Mouse (Mus musculus): ENCODE results near the gene Rbm28. TPM values are rescaled to one million over a fixed set of nuclear protein-coding genes. Genes with fewer than 3 reads are reported as not detected.

The Rbm28 gene
- polyA plus RNA-seq, 1 experiment from 2014 or later = 15.2 TPM

GRCm38 (mm10) chr6:29133100-29133499, 31.7 kb downstream of the Rbm28 start:
- H3K9me3 ChIP-seq (replicated peaks) = no peaks in the 10 kb centered on the region
- H3K4me1 ChIP-seq (replicated peaks) = no peaks in the 10 kb centered on the region
- DNase-seq (no peak), ATAC-seq (ENCODE audit: low read depth) (no peak)
- 83% methylated on average over 9 of the region's 9 CpGs for WGBS (ENCODE audit: insufficient replicate concordance)
- no peak overlapping the region for H3K9ac ChIP-seq
- no peak overlapping the region for H3K27ac ChIP-seq
- no peaks in the 10 kb centered on the region for H3K27me3 ChIP-seq
- H3K36me3 ChIP-seq = peaks cover 85% of the 10 kb centered on the region
- H3K4me2 ChIP-seq = no peak overlapping the region
- no peak overlapping the region for H3K4me3 ChIP-seq (replicated peaks)

GRCm38 (mm10) chr6:29126878-29127426, 37.9 kb downstream of the Rbm28 start:
- no peak overlapping the region for H3K27ac ChIP-seq
- peaks cover 72% of the 10 kb centered on the region for H3K36me3 ChIP-seq
- H3K27me3 ChIP-seq = no peaks in the 10 kb centered on the region
- ATAC-seq (ENCODE audit: low read depth) = no peak
- WGBS (ENCODE audit: insufficient replicate concordance) = 84% methylated on average over 7 of the region's 7 CpGs
- H3K4me2 ChIP-seq = no peak overlapping the region
- H3K9ac ChIP-seq = no peak overlapping the region
- no peak for DNase-seq
- no peak overlapping the region for H3K4me3 ChIP-seq (replicated peaks)
- no peaks in the 10 kb centered on the region for H3K4me1 ChIP-seq (replicated peaks)
- no peaks in the 10 kb centered on the region for H3K9me3 ChIP-seq (replicated peaks)

GRCm38 (mm10) chr6:29119990-29120389, 44.8 kb downstream of the Rbm28 start:
- DNase-seq (no peak), ATAC-seq (ENCODE audit: low read depth) (no peak)
- Histone ChIP-seq H3K27ac (no peak overlapping the region), H3K36me3 (peaks cover 7% of the 10 kb centered on the region), H3K4me2 (no peak overlapping the region), H3K4me1 (replicated peaks) (no peaks in the 10 kb centered on the region), H3K9ac (no peak overlapping the region), H3K4me3 (replicated peaks) (no peak overlapping the region), H3K27me3 (no peaks in the 10 kb centered on the region), H3K9me3 (replicated peaks) (no peaks in the 10 kb centered on the region)
- 75% methylated on average over 13 of the region's 13 CpGs for WGBS (ENCODE audit: insufficient replicate concordance)

- Histone ChIP-seq H3K9me3 (replicated peaks) (no peaks in the 10 kb centered on the region), H3K9ac (no peak overlapping the region), H3K4me1 (replicated peaks) (no peaks in the 10 kb centered on the region), H3K27me3 (no peaks in the 10 kb centered on the region), H3K27ac (no peak overlapping the region), H3K4me2 (no peak overlapping the region), H3K36me3 (no peaks in the 10 kb centered on the region), H3K4me3 (replicated peaks) (no peak overlapping the region)
- no peak for DNase-seq
- WGBS (ENCODE audit: insufficient replicate concordance) = 57% methylated on average over 4 of the region's 4 CpGs
- ATAC-seq (ENCODE audit: low read depth) = no peak
These were observed 45.8 kb downstream of the Rbm28 start for GRCm38 (mm10) chr6:29118963-29119362.

GRCm38 (mm10) chr6:29118231-29118630, 46.6 kb downstream of the Rbm28 start:
- H3K27ac ChIP-seq = no peak overlapping the region
- ATAC-seq (ENCODE audit: low read depth) (no peak), DNase-seq (no peak)
- H3K9me3 ChIP-seq (replicated peaks) = no peaks in the 10 kb centered on the region
- no peak overlapping the region for H3K4me3 ChIP-seq (replicated peaks)
- H3K9ac ChIP-seq = no peak overlapping the region
- no peak overlapping the region for H3K4me2 ChIP-seq
- no peaks in the 10 kb centered on the region for H3K36me3 ChIP-seq
- H3K4me1 ChIP-seq (replicated peaks) = no peaks in the 10 kb centered on the region
- no peaks in the 10 kb centered on the region for H3K27me3 ChIP-seq

- WGBS (ENCODE audit: insufficient replicate concordance) = 59% methylated on average over 7 of the region's 7 CpGs
- Histone ChIP-seq H3K36me3 (no peaks in the 10 kb centered on the region), H3K4me1 (replicated peaks) (no peaks in the 10 kb centered on the region), H3K27ac (no peak overlapping the region), H3K9me3 (replicated peaks) (no peaks in the 10 kb centered on the region), H3K4me3 (replicated peaks) (no peak overlapping the region), H3K9ac (no peak overlapping the region), H3K4me2 (no peak overlapping the region), H3K27me3 (no peaks in the 10 kb centered on the region)
- no peak for DNase-seq
- ATAC-seq (ENCODE audit: low read depth) = no peak
These were observed 47.2 kb downstream of the Rbm28 start for GRCm38 (mm10) chr6:29117417-29118104.

GRCm38 (mm10) chr6:29115756-29116155, 49.0 kb downstream of the Rbm28 start:
- no peak overlapping the region for H3K4me3 ChIP-seq (replicated peaks)
- no peak overlapping the region for H3K4me2 ChIP-seq
- ATAC-seq (ENCODE audit: low read depth) (no peak), DNase-seq (no peak)
- no peaks in the 10 kb centered on the region for H3K36me3 ChIP-seq
- WGBS (ENCODE audit: insufficient replicate concordance) = 43% methylated on average over 7 of the region's 7 CpGs
- H3K9ac ChIP-seq = no peak overlapping the region
- no peak overlapping the region for H3K27ac ChIP-seq
- H3K27me3 ChIP-seq = no peaks in the 10 kb centered on the region
- H3K9me3 ChIP-seq (replicated peaks) = 0 out of 2 replicates have a peak, but pooled peaks cover 3% of the 10 kb centered on the region
- H3K4me1 ChIP-seq (replicated peaks) = no peaks in the 10 kb centered on the region

GRCm38 (mm10) chr6:29111501-29111900, 53.3 kb downstream of the Rbm28 start:
- no peak overlapping the region for H3K4me3 ChIP-seq (replicated peaks)
- H3K9ac ChIP-seq = no peak overlapping the region
- 0 out of 2 replicates have a peak, but pooled peaks cover 3% of the 10 kb centered on the region for H3K9me3 ChIP-seq (replicated peaks)
- no peaks in the 10 kb centered on the region for H3K27me3 ChIP-seq
- DNase-seq (no peak), ATAC-seq (ENCODE audit: low read depth) (no peak)
- 73% methylated on average over 4 of the region's 4 CpGs for WGBS (ENCODE audit: insufficient replicate concordance)
- H3K4me2 ChIP-seq = no peak overlapping the region
- H3K36me3 ChIP-seq = no peaks in the 10 kb centered on the region
- no peak overlapping the region for H3K27ac ChIP-seq
- H3K4me1 ChIP-seq (replicated peaks) = no peaks in the 10 kb centered on the region

- H3K4me2 ChIP-seq = no peak overlapping the region
These were observed 56.4 kb downstream of the Rbm28 start for GRCm38 (mm10) chr6:29108376-29108775.

GRCm38 (mm10) chr6:29101248-29101864, 63.5 kb downstream of the Rbm28 start:
- H3K36me3 ChIP-seq = no peaks in the 10 kb centered on the region
- H3K27ac ChIP-seq = no peak overlapping the region
- no peak overlapping the region for H3K4me2 ChIP-seq
- H3K4me3 ChIP-seq (replicated peaks) = no peak overlapping the region
- 71% methylated on average over 9 of the region's 9 CpGs for WGBS (ENCODE audit: insufficient replicate concordance)
- 0 out of 2 replicates have a peak, but pooled peaks cover 3% of the 10 kb centered on the region for H3K4me1 ChIP-seq (replicated peaks)
- DNase-seq = no peak
- no peak for ATAC-seq (ENCODE audit: low read depth)
- no peaks in the 10 kb centered on the region for H3K27me3 ChIP-seq
- no peaks in the 10 kb centered on the region for H3K9me3 ChIP-seq (replicated peaks)
- H3K9ac ChIP-seq = no peak overlapping the region

More at GRCm38 (mm10) chr6:29108376-29108775, 56.4 kb downstream of the Rbm28 start:
- ATAC-seq (ENCODE audit: low read depth) (no peak), DNase-seq (no peak)
- Histone ChIP-seq H3K9ac (no peak overlapping the region), H3K36me3 (no peaks in the 10 kb centered on the region), H3K9me3 (replicated peaks) (0 out of 2 replicates have a peak, but pooled peaks cover 3% of the 10 kb centered on the region), H3K27ac (no peak overlapping the region), H3K4me3 (replicated peaks) (no peak overlapping the region), H3K4me1 (replicated peaks) (no peaks in the 10 kb centered on the region), H3K27me3 (no peaks in the 10 kb centered on the region)
- 49% methylated on average over 1 of the region's 1 CpGs for WGBS (ENCODE audit: insufficient replicate concordance)

GRCm38 (mm10) chr6:29100423-29100822, 64.4 kb downstream of the Rbm28 start:
- H3K27ac ChIP-seq = no peak overlapping the region
- ATAC-seq (ENCODE audit: low read depth) (no peak), DNase-seq (no peak)
- H3K9ac ChIP-seq = no peak overlapping the region
- no peak overlapping the region for H3K4me3 ChIP-seq (replicated peaks)
- H3K4me2 ChIP-seq = no peak overlapping the region
- no peaks in the 10 kb centered on the region for H3K36me3 ChIP-seq
- 0 out of 2 replicates have a peak, but pooled peaks cover 3% of the 10 kb centered on the region for H3K4me1 ChIP-seq (replicated peaks)
- H3K27me3 ChIP-seq = no peaks in the 10 kb centered on the region
- WGBS (ENCODE audit: insufficient replicate concordance) = 29% methylated on average over 3 of the region's 3 CpGs
- H3K9me3 ChIP-seq (replicated peaks) = no peaks in the 10 kb centered on the region
